Comparison of ENCODE assay signal across 11 mouse cellular contexts in genomic region chr17:36824005-36824404, GRCm38 (mm10). TPM values are rescaled to one million over a fixed set of nuclear protein-coding genes. Genes with fewer than 3 reads are reported as not detected.
DNase-seq lines count a peak whose midpoint lies in the region; ATAC-seq and TF ChIP-seq lines count a peak whose summit lies in the region.
"Had no signal": no experiment of that assay in that cellular context is flagged by ENCODE, and none has a peak within 500 bp of the region (broad histone marks: within the 10 kb centered on the region; RNA-seq: fewer than 3 reads in every experiment).

No protein-coding gene starts in this region.

- no peak overlapping the region for H3K27ac ChIP-seq in lung, embryonic 14.5 days (ENCODE audit: low read depth)
- H3K27ac ChIP-seq: neural tube, embryonic 12.5 days had no signal

- no peaks in the 10 kb centered on the region for H3K36me3 ChIP-seq in lung, embryonic 14.5 days (ENCODE audit: insufficient read depth)
- H3K36me3 ChIP-seq: neural tube, embryonic 12.5 days had no signal

- no peak overlapping the region for H3K4me3 ChIP-seq in lung, embryonic 14.5 days (ENCODE audit: low read depth, low read length)
- H3K4me3 ChIP-seq: neural tube, embryonic 12.5 days had no signal

- ATAC-seq in lung, embryonic 14.5 days (ENCODE audit: insufficient read depth): no peak

- H3K9me3 ChIP-seq in lung, embryonic 14.5 days (ENCODE audit: low read depth, low read length): no peaks in the 10 kb centered on the region
- H3K9me3 ChIP-seq: neural tube, embryonic 12.5 days had no signal

- no peaks in the 10 kb centered on the region for H3K27me3 ChIP-seq in lung, embryonic 14.5 days (ENCODE audit: insufficient read depth, low read length)
- H3K27me3 ChIP-seq: neural tube, embryonic 12.5 days had no signal

- H3K4me1 ChIP-seq in lung, embryonic 14.5 days (ENCODE audit: insufficient read depth): no peaks in the 10 kb centered on the region
- H3K4me1 ChIP-seq: neural tube, embryonic 12.5 days had no signal

- no peak overlapping the region for H3K9ac ChIP-seq in lung, embryonic 14.5 days
- H3K9ac ChIP-seq: neural tube, embryonic 12.5 days had no signal

- H3K4me2 ChIP-seq in lung, embryonic 14.5 days: no peak overlapping the region
- H3K4me2 ChIP-seq: neural tube, embryonic 12.5 days had no signal

- peak; percentile 42 to 87 for DNase-seq in adrenal gland, adult (ENCODE audit: inconsistent age in 2 of 2, low spot score in 1 of 2)
- no peak for DNase-seq in adrenal gland, postnatal 4 days (ENCODE audit: low spot score in 2 of 2)
- DNase-seq in 3134 (ENCODE audit: extremely low read depth, insufficient read length, low spot score): peak; percentile 26
- DNase-seq in adrenal gland, postnatal 36 days: peak; percentile 57 to 64
- peak; percentile 15 to 22 for DNase-seq in frontal cortex, postnatal 25 days (ENCODE audit: low spot score in 2 of 2)
- peak; percentile 76 for DNase-seq in kidney, postnatal 10 days
- peak; percentile 71 for DNase-seq in lung, embryonic 14.5 days
- DNase-seq in spleen, adult 12 weeks (ENCODE audit: low spot score): peak; percentile 43

- TF ChIP-seq CTCF in lung, embryonic 14.5 days (IDR thresholded peaks at IDR 0.05; ENCODE audit: low read depth): peak; percentile 78

RNA-seq across cellular contexts. Expression of gene H2-M10.6, which starts 12.0 kb away (rescaled TPM):
- not detected for total RNA-seq in adrenal gland, postnatal 4 days (2021)
- not detected for total RNA-seq in adrenal gland, postnatal 36 days (2021)
- not detected in 2 replicates for polyA plus RNA-seq in lung, embryonic 14.5 days (2014; fragmentation: Nextera tagmentation; extraction: Ambion mirVana)
- polyA plus RNA-seq: C2C12; gonadal fat pad, adult 2 months; neural tube, embryonic 12.5 days had no signal

RNA-seq across cellular contexts. Expression of gene Trim26, which starts 12.9 kb away (rescaled TPM):
- 10 to 100 TPM; 71.3 to 77.9 TPM for total RNA-seq in adrenal gland, postnatal 4 days (2021)
- 10 to 100 TPM; 57.8 to 61.3 TPM for total RNA-seq in adrenal gland, postnatal 36 days (2021)
- polyA plus RNA-seq in lung, embryonic 14.5 days (2014; fragmentation: Nextera tagmentation; extraction: Ambion mirVana): 33.1 and 35.0 TPM in 2 replicates

RNA-seq across cellular contexts. Expression of gene Trim15, which starts 43.0 kb away (rescaled TPM):
- total RNA-seq in adrenal gland, postnatal 4 days (2021): not detected
- under 1 TPM in 1 of 2 experiments, not detected in 1; 0.16 TPM for total RNA-seq in adrenal gland, postnatal 36 days (2021)
- polyA plus RNA-seq in lung, embryonic 14.5 days (2014; fragmentation: Nextera tagmentation; extraction: Ambion mirVana): 0.11 and 0.16 TPM in 2 replicates
- polyA plus RNA-seq: gonadal fat pad, adult 2 months had no signal

RNA-seq across cellular contexts. Expression of gene Trim10, which starts 45.4 kb away (rescaled TPM):
- total RNA-seq in adrenal gland, postnatal 4 days (2021): 1 to 10 TPM; 5.0 to 9.9 TPM
- under 1 TPM; 0.20 to 0.43 TPM for total RNA-seq in adrenal gland, postnatal 36 days (2021)
- 2.6 and 3.4 TPM in 2 replicates for polyA plus RNA-seq in lung, embryonic 14.5 days (2014; fragmentation: Nextera tagmentation; extraction: Ambion mirVana)
- polyA plus RNA-seq: C2C12 had no signal

RNA-seq across cellular contexts. Expression of gene H2-M10.5, which starts 51.3 kb away (rescaled TPM):
- total RNA-seq in adrenal gland, postnatal 4 days (2021): not detected
- not detected for total RNA-seq in adrenal gland, postnatal 36 days (2021)
- polyA plus RNA-seq in lung, embryonic 14.5 days (2014; fragmentation: Nextera tagmentation; extraction: Ambion mirVana): not detected in 2 replicates
- polyA plus RNA-seq: C2C12; gonadal fat pad, adult 2 months; neural tube, embryonic 12.5 days had no signal

Comparison
In these comparisons a context has a peak if more than half of its experiments do, and no peak if none do; other contexts are left out.
1. DNase-seq: peak in adrenal gland, adult (2 of 2), 3134 (single experiment), adrenal gland, postnatal 36 days (2 of 2), frontal cortex, postnatal 25 days (2 of 2), kidney, postnatal 10 days (single experiment), lung, embryonic 14.5 days (single experiment) and spleen, adult 12 weeks (single experiment); none in adrenal gland, postnatal 4 days (0 of 2).